ENCODE assay signal across 19 mouse cellular contexts in the genomic region with DNA sequence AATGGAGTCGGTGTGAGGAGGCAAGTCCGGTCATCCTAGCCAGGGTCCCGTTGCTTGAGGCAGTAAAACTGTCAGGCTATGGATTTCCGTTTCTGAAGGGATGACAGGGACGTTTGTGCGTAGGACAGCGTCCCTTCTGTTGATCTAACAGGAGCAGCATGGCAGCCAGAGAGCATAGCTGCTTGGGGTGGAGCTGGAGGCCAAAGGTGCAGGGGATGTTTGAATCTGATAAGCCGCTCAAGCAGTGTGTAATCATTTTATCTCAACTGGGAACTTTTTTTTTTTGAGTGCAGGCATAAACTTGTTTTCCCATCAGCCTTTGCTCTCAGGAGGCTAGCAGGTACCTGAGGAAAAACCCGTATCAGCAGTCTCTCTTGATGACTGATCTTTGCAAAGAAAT.
DNase-seq lines count a peak whose midpoint lies in the region; ATAC-seq and TF ChIP-seq lines count a peak whose summit lies in the region.
"Had no signal": no experiment of that assay in that cellular context is flagged by ENCODE, and none has a peak within 500 bp of the region (broad histone marks: within the 10 kb centered on the region; RNA-seq: fewer than 3 reads in every experiment).

No protein-coding gene starts in this region.

- 3% methylated on average over 9 of the region's 9 CpGs for WGBS in liver, adult 2 months
- WGBS in liver, embryonic 11.5 days, result 46% methylated on average over 9 of the region's 9 CpGs
- WGBS in liver, postnatal 0 days (ENCODE audit: insufficient replicate concordance), result 43% methylated on average over 9 of the region's 9 CpGs

- intact Hi-C loops in left cerebral cortex, adult 2 months (cut with DNase I), result no loop called here
- intact Hi-C loops in left cerebral cortex, postnatal 25 days (cut with DNase I), result no loop called here

- H3K9me3 ChIP-seq in liver, embryonic 11.5 days (ENCODE audit: control insufficient read depth, low read length), result no peaks in the 10 kb centered on the region
- H3K9me3 ChIP-seq in liver, postnatal 0 days (ENCODE audit: low read length), result no peaks in the 10 kb centered on the region
- H3K9me3 ChIP-seq: heart, embryonic 12.5 days; liver, embryonic 15.5 days; neural tube, embryonic 12.5 days had no signal

- TF ChIP-seq EP300 in liver, postnatal 0 days (IDR thresholded peaks at IDR 0.05; ENCODE audit: low read depth), result no peak

- H3K27ac ChIP-seq in liver, adult 2 months (replicated peaks; ENCODE audit: insufficient read depth, low read depth, low read length), result peak overlapping the region; percentile 65
- no peak overlapping the region for H3K27ac ChIP-seq in liver, embryonic 11.5 days (ENCODE audit: low read depth, low read length)
- peak overlapping the region; percentile 42; the same call in 1 of the 2 replicates for H3K27ac ChIP-seq in liver, postnatal 0 days (ENCODE audit: low read depth)
- no peak overlapping the region for H3K27ac ChIP-seq in left cerebral cortex, adult 2 months
- H3K27ac ChIP-seq: liver, embryonic 15.5 days; neural tube, embryonic 12.5 days had no signal

- no peak for ATAC-seq in liver, embryonic 11.5 days (replicated peaks; ENCODE audit: low FRiP score)
- ATAC-seq in liver, postnatal 0 days, result peak; percentile 55
- ATAC-seq: forebrain, embryonic 16.5 days; midbrain, embryonic 16.5 days had no signal

- H3K27me3 ChIP-seq in liver, adult 2 months (ENCODE audit: control insufficient read depth, insufficient read depth, low read length), result no peaks in the 10 kb centered on the region
- H3K27me3 ChIP-seq in liver, embryonic 11.5 days (replicated peaks; ENCODE audit: control insufficient read depth, insufficient read depth, low read length), result no peaks in the 10 kb centered on the region
- H3K27me3 ChIP-seq in liver, postnatal 0 days (ENCODE audit: insufficient read depth, low read length), result no peaks in the 10 kb centered on the region
- H3K27me3 ChIP-seq: CH12.LX; heart, embryonic 12.5 days; liver, embryonic 15.5 days; neural tube, embryonic 12.5 days had no signal

- peak overlapping the region; percentile 10 for H3K9ac ChIP-seq in liver, adult 2 months (ENCODE audit: low read depth, low read length)
- H3K9ac ChIP-seq in liver, embryonic 11.5 days (ENCODE audit: low read depth, low read length), result no peak overlapping the region
- H3K9ac ChIP-seq in liver, postnatal 0 days (replicated peaks), result no peak overlapping the region
- H3K9ac ChIP-seq: heart, embryonic 12.5 days; liver, embryonic 15.5 days; neural tube, embryonic 12.5 days had no signal

- TF ChIP-seq POLR2A in liver, adult 2 months (IDR thresholded peaks at IDR 0.05; ENCODE audit: extremely low read depth, insufficient read depth, low read length), result no peak

- H3K79me2 ChIP-seq in liver, adult 2 months (ENCODE audit: control insufficient read depth, insufficient read depth, low read length), result no peaks in the 10 kb centered on the region

- H3K4me2 ChIP-seq in liver, embryonic 11.5 days, result no peak overlapping the region
- no peak overlapping the region; the same call in 1 of the 2 replicates for H3K4me2 ChIP-seq in liver, postnatal 0 days (ENCODE audit: low read depth, low read length)
- H3K4me2 ChIP-seq: heart, embryonic 12.5 days; liver, embryonic 15.5 days; neural tube, embryonic 12.5 days had no signal

- H3K4me3 ChIP-seq in liver, adult 2 months (ENCODE audit: insufficient read depth, low read depth, low read length), result no peak overlapping the region
- no peak overlapping the region for H3K4me3 ChIP-seq in liver, embryonic 11.5 days (ENCODE audit: low read depth, low read length)
- H3K4me3 ChIP-seq in liver, postnatal 0 days (ENCODE audit: low read depth, low read length), result no peak overlapping the region
- no peak overlapping the region for H3K4me3 ChIP-seq in left cerebral cortex, adult 2 months
- H3K4me3 ChIP-seq: heart, embryonic 12.5 days; liver, embryonic 15.5 days; neural tube, embryonic 12.5 days had no signal

- DNase-seq in liver, adult 2 months (ENCODE audit: extremely low read depth, low read depth, low spot score), result peak; percentile 77
- no peak for DNase-seq in liver, embryonic 11.5 days (ENCODE audit: low spot score)
- peak; percentile 90 for DNase-seq in CD4-positive helper T cell, adult 2 months (ENCODE audit: low read depth, low spot score)
- DNase-seq in CD8-positive naive resting alpha-beta T cell, adult 2 months (ENCODE audit: low read depth in 2 of 2, low spot score in 2 of 2), result peak; percentile 58
- DNase-seq in liver, postnatal 0 days, result no peak
- DNase-seq in left cerebral cortex, adult 2 months (ENCODE audit: extremely low spot score in 1 of 2, low spot score in 2 of 2), result no peak
- no peak for DNase-seq in left cerebral cortex, postnatal 25 days (ENCODE audit: low spot score in 2 of 2)
- DNase-seq in thymus, postnatal 10 days (ENCODE audit: low spot score in 2 of 2), result no peak
- DNase-seq: cerebellum, postnatal 10 days; gastrocnemius, postnatal 25 days; heart, postnatal 4 days; kidney, postnatal 36 days; right cerebral cortex, postnatal 25 days had no signal

- peaks cover 12% of the 10 kb centered on the region; the same call in 1 of the 2 replicates for H3K36me3 ChIP-seq in liver, adult 2 months (ENCODE audit: control insufficient read depth, insufficient read depth, low read length)
- no peaks in the 10 kb centered on the region; the same call in 1 of the 2 replicates for H3K36me3 ChIP-seq in liver, embryonic 11.5 days (ENCODE audit: control insufficient read depth, insufficient read depth, low read length)
- peaks cover 43% of the 10 kb centered on the region for H3K36me3 ChIP-seq in liver, postnatal 0 days (replicated peaks; ENCODE audit: insufficient read depth, low read length)
- H3K36me3 ChIP-seq: neural tube, embryonic 12.5 days had no signal

- TF ChIP-seq CTCF in liver, adult 2 months (IDR thresholded peaks at IDR 0.05; ENCODE audit: low read depth, low read length), result no peak
- no peak for TF ChIP-seq CTCF in liver, postnatal 0 days (IDR thresholded peaks at IDR 0.05; ENCODE audit: low read depth)
- no peak for TF ChIP-seq CTCF in left cerebral cortex, adult 2 months (IDR thresholded peaks at IDR 0.05)

- peaks cover 15% of the 10 kb centered on the region for H3K4me1 ChIP-seq in liver, adult 2 months (ENCODE audit: control insufficient read depth, insufficient read depth, low read length)
- H3K4me1 ChIP-seq in liver, embryonic 11.5 days (replicated peaks; ENCODE audit: control insufficient read depth, insufficient read depth, low read length), result peaks cover 6% of the 10 kb centered on the region
- H3K4me1 ChIP-seq in liver, postnatal 0 days (ENCODE audit: insufficient read depth), result peaks cover 7% of the 10 kb centered on the region
- H3K4me1 ChIP-seq: neural tube, embryonic 12.5 days had no signal

Comparison
In these comparisons a context has a peak if more than half of its experiments do, and no peak if none do; other contexts are left out.
1. DNase-seq: peak in liver, adult 2 months (single experiment), CD4-positive helper T cell, adult 2 months (single experiment) and CD8-positive naive resting alpha-beta T cell, adult 2 months (2 of 2); none in liver, embryonic 11.5 days (single experiment), liver, postnatal 0 days (single experiment), left cerebral cortex, adult 2 months (0 of 2), left cerebral cortex, postnatal 25 days (0 of 2) and thymus, postnatal 10 days (0 of 2).
2. H3K27ac ChIP-seq: peak in liver, adult 2 months (single experiment) and liver, postnatal 0 days (single experiment); none in liver, embryonic 11.5 days (single experiment) and left cerebral cortex, adult 2 months (single experiment).